Comparison of ENCODE assay signal across 15 mouse cellular contexts in genomic region chr12:42138694-42139442, GRCm38 (mm10).
A peak's percentile ranks its signal among the peaks of the same experiment; 100 is the strongest.
DNase-seq lines count a peak whose midpoint lies in the region; ATAC-seq and TF ChIP-seq lines count a peak whose summit lies in the region.
"Had no signal": no experiment of that assay in that cellular context is flagged by ENCODE, and none has a peak within 500 bp of the region (broad histone marks: within the 10 kb centered on the region; RNA-seq: fewer than 3 reads in every experiment).

No protein-coding gene starts in this region.

- no peak overlapping the region for H3K4me3 ChIP-seq in cerebellum, adult 2 months (replicated peaks; ENCODE audit: insufficient read depth, low read depth, low read length)
- H3K4me3 ChIP-seq in hindbrain, embryonic 12.5 days = no peak overlapping the region
- H3K4me3 ChIP-seq in midbrain, postnatal 0 days (ENCODE audit: low read depth, low read length) = no peak overlapping the region
- H3K4me3 ChIP-seq: embryonic facial prominence, embryonic 15.5 days; heart, embryonic 15.5 days; intestine, embryonic 15.5 days; liver, embryonic 12.5 days had no signal

- H3K27ac ChIP-seq in cerebellum, adult 2 months (ENCODE audit: insufficient read depth, low read length) = peak overlapping the region; percentile 39; the same call in 1 of the 2 replicates
- peak overlapping the region; percentile 66 for H3K27ac ChIP-seq in hindbrain, embryonic 12.5 days
- no peak overlapping the region for H3K27ac ChIP-seq in midbrain, postnatal 0 days (ENCODE audit: low read depth, low read length)
- H3K27ac ChIP-seq: embryonic facial prominence, embryonic 15.5 days; heart, embryonic 15.5 days; intestine, embryonic 15.5 days; liver, embryonic 12.5 days had no signal

- TF ChIP-seq CTCF in cerebellum, adult 2 months (IDR thresholded peaks at IDR 0.05; ENCODE audit: borderline replicate concordance, insufficient read depth, low read depth, low read length) = no peak
- no peak for TF ChIP-seq CTCF in midbrain, postnatal 0 days (IDR thresholded peaks at IDR 0.05)

- H3K4me1 ChIP-seq in cerebellum, adult 2 months (ENCODE audit: control insufficient read depth, insufficient read depth, low read length) = peaks cover 7% of the 10 kb centered on the region; the same call in 1 of the 2 replicates
- H3K4me1 ChIP-seq in hindbrain, embryonic 12.5 days = peaks cover 4% of the 10 kb centered on the region; the same call in 1 of the 2 replicates
- H3K4me1 ChIP-seq in midbrain, postnatal 0 days (ENCODE audit: insufficient read depth, low read length) = no peaks in the 10 kb centered on the region
- H3K4me1 ChIP-seq: embryonic facial prominence, embryonic 15.5 days; heart, embryonic 15.5 days; intestine, embryonic 15.5 days; liver, embryonic 12.5 days had no signal

- H3K27me3 ChIP-seq in cerebellum, adult 2 months (ENCODE audit: control insufficient read depth, insufficient read depth, low read length) = no peaks in the 10 kb centered on the region
- H3K27me3 ChIP-seq in hindbrain, embryonic 12.5 days = no peaks in the 10 kb centered on the region
- no peaks in the 10 kb centered on the region for H3K27me3 ChIP-seq in midbrain, postnatal 0 days (ENCODE audit: insufficient read depth, low read length)
- H3K27me3 ChIP-seq: embryonic facial prominence, embryonic 15.5 days; heart, embryonic 15.5 days; intestine, embryonic 15.5 days; liver, embryonic 12.5 days had no signal

- peak; percentile 9 for DNase-seq in embryo, embryonic 11 days
- DNase-seq in embryo, embryonic 9.5 days (ENCODE audit: extremely low spot score) = no peak
- DNase-seq in cerebellum, adult 2 months = peak in 1 of 2 experiments; percentile 49
- DNase-seq in midbrain, postnatal 0 days (ENCODE audit: low spot score) = peak; percentile 66
- DNase-seq in ovary, postnatal 10 days (ENCODE audit: low spot score) = no peak
- no peak for DNase-seq in frontal cortex, postnatal 10 days (ENCODE audit: low spot score in 2 of 2)
- no peak for DNase-seq in kidney, adult 11 months
- DNase-seq: kidney, postnatal 4 days; right cerebral cortex, postnatal 14 days; thymus, postnatal 4 days had no signal

- no peak overlapping the region for H3K9ac ChIP-seq in hindbrain, embryonic 12.5 days
- no peak overlapping the region for H3K9ac ChIP-seq in midbrain, postnatal 0 days (replicated peaks; ENCODE audit: low read length, poor library complexity, severe bottlenecking)
- H3K9ac ChIP-seq: embryonic facial prominence, embryonic 15.5 days; heart, embryonic 15.5 days; intestine, embryonic 15.5 days; liver, embryonic 12.5 days had no signal

- peak; percentile 92 for ATAC-seq in hindbrain, embryonic 12.5 days (ENCODE audit: low FRiP score)
- ATAC-seq in midbrain, postnatal 0 days (ENCODE audit: low FRiP score) = peak; percentile 20; the same call in 1 of the 2 replicates
- ATAC-seq: intestine, embryonic 15.5 days; liver, embryonic 12.5 days had no signal

- H3K4me2 ChIP-seq in hindbrain, embryonic 12.5 days (replicated peaks) = no peak overlapping the region
- H3K4me2 ChIP-seq in midbrain, postnatal 0 days (ENCODE audit: low read depth, low read length, poor library complexity, severe bottlenecking) = no peak overlapping the region
- H3K4me2 ChIP-seq: embryonic facial prominence, embryonic 15.5 days; heart, embryonic 15.5 days; intestine, embryonic 15.5 days; liver, embryonic 12.5 days had no signal

- no peaks in the 10 kb centered on the region for H3K9me3 ChIP-seq in hindbrain, embryonic 12.5 days (replicated peaks)
- H3K9me3 ChIP-seq in midbrain, postnatal 0 days (ENCODE audit: low read length) = no peaks in the 10 kb centered on the region
- H3K9me3 ChIP-seq: embryonic facial prominence, embryonic 15.5 days; heart, embryonic 15.5 days; intestine, embryonic 15.5 days; liver, embryonic 12.5 days had no signal

- TF ChIP-seq POLR2A in cerebellum, adult 2 months (IDR thresholded peaks at IDR 0.05; ENCODE audit: borderline replicate concordance, insufficient read depth, low read length) = no peak

- WGBS in cerebellum, adult 2 months = 38% methylated on average over 3 of the region's 3 CpGs
- WGBS in hindbrain, embryonic 12.5 days = 42% methylated on average over 3 of the region's 3 CpGs
- 38% methylated on average over 3 of the region's 3 CpGs for WGBS in midbrain, postnatal 0 days

- no peaks in the 10 kb centered on the region for H3K36me3 ChIP-seq in hindbrain, embryonic 12.5 days
- H3K36me3 ChIP-seq in midbrain, postnatal 0 days (ENCODE audit: insufficient read depth, low read length) = no peaks in the 10 kb centered on the region
- H3K36me3 ChIP-seq: embryonic facial prominence, embryonic 15.5 days; heart, embryonic 15.5 days; intestine, embryonic 15.5 days; liver, embryonic 12.5 days had no signal

Comparison
In these comparisons a context has a peak if more than half of its experiments do, and no peak if none do; other contexts are left out.
1. DNase-seq: peak in embryo, embryonic 11 days (single experiment) and midbrain, postnatal 0 days (single experiment); none in embryo, embryonic 9.5 days (single experiment), ovary, postnatal 10 days (single experiment), frontal cortex, postnatal 10 days (0 of 2) and kidney, adult 11 months (single experiment).